Mouse (Mus musculus): ENCODE data around the gene Rhoa. TPM values are rescaled to one million over a fixed set of nuclear protein-coding genes. Genes with fewer than 3 reads are reported as not detected.

The Rhoa gene
- polyA plus RNA-seq (2012; rRNA removed), result 148 and 178 TPM in 2 replicates

DNA sequence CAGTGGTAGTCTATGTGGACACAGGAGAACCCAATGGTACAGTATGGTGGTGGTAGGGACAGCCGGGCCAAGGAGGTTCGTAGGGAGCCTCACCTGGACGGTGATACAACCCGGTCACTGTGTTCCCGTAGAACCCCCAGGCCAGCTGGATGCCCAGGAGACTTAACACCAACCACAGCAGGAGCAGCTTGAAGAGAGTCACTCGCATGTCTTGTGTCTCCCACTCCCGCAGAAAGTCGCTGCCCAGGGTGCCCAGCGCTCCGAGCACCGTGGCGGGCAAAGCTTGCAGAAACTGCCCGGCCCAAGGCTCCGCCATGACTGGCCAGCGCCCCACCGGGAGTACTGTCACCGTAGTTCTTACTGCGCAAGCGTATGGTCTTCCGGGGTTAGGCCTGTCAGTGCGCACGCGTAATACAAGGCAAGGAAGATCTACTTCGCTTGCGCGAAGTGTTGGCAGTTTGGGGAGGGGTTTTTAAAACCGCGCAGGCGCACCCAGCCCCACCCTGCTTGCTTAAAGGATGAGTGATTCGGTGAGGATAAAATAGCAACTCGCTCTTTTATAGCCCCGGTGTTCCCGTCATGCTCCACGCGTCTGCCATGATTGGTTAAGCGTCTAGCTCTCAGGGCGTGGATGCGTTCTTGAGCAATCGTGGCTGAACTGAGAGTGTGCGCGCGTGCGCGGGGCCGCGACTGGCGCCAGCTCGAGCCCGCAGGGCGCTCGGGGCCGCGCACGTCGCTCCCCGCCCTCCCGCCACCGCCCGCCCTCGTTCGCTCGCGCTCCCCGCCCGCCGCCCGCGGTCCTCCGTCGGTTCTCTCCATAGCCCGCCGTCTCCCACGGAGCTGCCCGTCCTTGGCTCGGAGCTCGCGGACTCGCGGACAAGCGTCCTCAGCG, at the start of gene Rhoa, which contains the start of gene Tcta:
Rhoa (plus strand) TSS at position 501 of the 892 bp plus-strand sequence.
Tcta (minus strand) TSS at position 532 of the 892 bp plus-strand sequence.
- no peaks in the 10 kb centered on the region for H3K27me3 ChIP-seq (ENCODE audit: control insufficient read depth, insufficient read depth, low read length)
- H3K4me3 ChIP-seq (ENCODE audit: control insufficient read depth, insufficient read depth, low read length), result peak within 1 kb of the TSS; percentile 95
- DNase-seq, result peak; percentile 98
- WGBS, result under 1% methylated on average over 81 of the region's 81 CpGs
- TF ChIP-seq CTCF (IDR thresholded peaks at IDR 0.05; ENCODE audit: borderline replicate concordance, control insufficient read depth, extremely low read depth, insufficient read depth, low read length, poor library complexity) (peak; percentile 44; the same call in 1 of the 2 replicates), POLR2A (IDR thresholded peaks at IDR 0.05; ENCODE audit: control insufficient read depth, extremely low read depth, insufficient read depth, low read length, poor library complexity) (peak; percentile 92)
- peaks cover 9% of the 10 kb centered on the region for H3K4me1 ChIP-seq (replicated peaks; ENCODE audit: control insufficient read depth, insufficient read depth, low read length)
- no peaks in the 10 kb centered on the region for H3K36me3 ChIP-seq (ENCODE audit: control insufficient read depth, insufficient read depth, low read length)
- peak within 1 kb of the TSS; percentile 95 for H3K27ac ChIP-seq (ENCODE audit: control insufficient read depth, insufficient read depth, low read length)

DNA sequence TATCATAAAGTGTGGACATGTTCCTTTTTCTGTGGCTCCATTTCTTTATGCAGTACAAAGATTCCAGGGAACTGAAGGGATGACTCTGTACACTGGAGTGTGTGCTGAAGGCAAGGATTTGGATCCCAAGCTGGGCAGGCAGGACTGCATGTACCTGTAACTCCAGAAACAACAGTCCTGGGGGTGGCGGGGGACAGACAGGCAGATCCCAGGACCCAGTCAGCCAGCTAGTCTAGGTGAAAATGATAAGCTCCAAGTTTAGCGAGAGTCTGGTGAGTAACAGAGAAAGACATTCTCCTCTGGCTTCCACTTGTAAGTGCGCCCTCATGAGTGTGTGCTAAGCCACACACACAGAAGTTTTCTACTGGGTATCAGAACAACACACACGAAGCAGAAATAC, 45.4 kb upstream of the Rhoa start:
- H3K4me1 ChIP-seq (replicated peaks; ENCODE audit: control insufficient read depth, insufficient read depth, low read length), result peaks cover 7% of the 10 kb centered on the region; the same call in 1 of the 2 replicates
- WGBS, result 87% methylated on average over 4 of the region's 4 CpGs
- H3K4me3 ChIP-seq (ENCODE audit: control insufficient read depth, insufficient read depth, low read length), result no peak overlapping the region
- H3K27ac ChIP-seq (ENCODE audit: control insufficient read depth, insufficient read depth, low read length), result no peak overlapping the region
- no peak for DNase-seq
- H3K27me3 ChIP-seq (ENCODE audit: control insufficient read depth, insufficient read depth, low read length), result no peaks in the 10 kb centered on the region
- TF ChIP-seq CTCF (IDR thresholded peaks at IDR 0.05; ENCODE audit: borderline replicate concordance, control insufficient read depth, extremely low read depth, insufficient read depth, low read length, poor library complexity) (no peak), POLR2A (IDR thresholded peaks at IDR 0.05; ENCODE audit: control insufficient read depth, extremely low read depth, insufficient read depth, low read length, poor library complexity) (no peak)
- no peaks in the 10 kb centered on the region for H3K36me3 ChIP-seq (ENCODE audit: control insufficient read depth, insufficient read depth, low read length)

DNA sequence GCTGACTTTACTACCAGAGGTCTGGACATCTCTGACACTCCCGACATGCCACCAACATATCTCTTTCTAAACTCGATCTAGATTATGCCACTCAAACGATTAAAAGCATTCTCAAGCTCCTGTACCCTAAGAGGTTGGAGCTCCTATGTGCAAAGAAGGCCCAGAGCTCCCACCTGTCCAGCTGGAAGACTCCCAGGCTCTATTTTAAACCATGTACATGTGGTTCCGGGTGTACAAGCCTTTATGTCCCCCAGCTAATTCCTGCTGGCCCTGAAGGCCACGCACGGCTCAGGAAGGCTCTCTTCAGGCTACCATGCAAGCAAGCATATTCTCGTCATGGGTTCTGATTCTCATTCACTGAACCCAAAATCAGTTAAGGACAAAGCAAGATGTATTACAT, 44.1 kb upstream of the Rhoa start:
- H3K27ac ChIP-seq (ENCODE audit: control insufficient read depth, insufficient read depth, low read length), result no peak overlapping the region
- peaks cover 10% of the 10 kb centered on the region for H3K4me1 ChIP-seq (replicated peaks; ENCODE audit: control insufficient read depth, insufficient read depth, low read length)
- H3K4me3 ChIP-seq (ENCODE audit: control insufficient read depth, insufficient read depth, low read length), result no peak overlapping the region
- WGBS, result 94% methylated on average over 7 of the region's 7 CpGs
- TF ChIP-seq CTCF (IDR thresholded peaks at IDR 0.05; ENCODE audit: borderline replicate concordance, control insufficient read depth, extremely low read depth, insufficient read depth, low read length, poor library complexity) (no peak), POLR2A (IDR thresholded peaks at IDR 0.05; ENCODE audit: control insufficient read depth, extremely low read depth, insufficient read depth, low read length, poor library complexity) (no peak)
- no peak for DNase-seq
- H3K27me3 ChIP-seq (ENCODE audit: control insufficient read depth, insufficient read depth, low read length), result no peaks in the 10 kb centered on the region
- H3K36me3 ChIP-seq (ENCODE audit: control insufficient read depth, insufficient read depth, low read length), result no peaks in the 10 kb centered on the region

DNA sequence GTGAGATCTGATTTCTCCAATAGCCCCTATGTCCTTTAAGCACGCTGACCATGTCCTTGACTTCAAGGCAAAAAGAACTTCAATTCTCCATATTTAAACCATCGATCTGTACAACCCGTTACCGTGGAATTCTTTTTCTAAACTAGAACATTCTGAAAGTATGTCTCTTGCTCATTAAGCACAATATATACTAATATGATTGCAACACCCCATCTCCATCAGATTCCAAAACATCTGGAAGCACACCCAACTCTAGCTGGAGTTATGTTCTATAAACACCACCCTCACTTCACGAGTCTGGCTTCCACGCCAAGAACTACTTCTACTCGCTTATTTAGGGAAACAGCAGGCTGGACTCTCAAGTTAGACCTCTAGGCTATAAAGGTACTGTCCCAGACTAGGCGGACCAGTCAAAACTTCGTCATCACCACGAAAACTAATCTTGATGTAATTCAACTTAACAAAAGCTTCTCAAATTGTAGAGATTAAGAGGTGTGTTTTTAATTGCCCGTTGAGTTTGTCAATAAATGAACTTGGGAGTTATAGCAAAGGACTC, 43.4 kb upstream of the Rhoa start:
- H3K27me3 ChIP-seq (ENCODE audit: control insufficient read depth, insufficient read depth, low read length), result no peaks in the 10 kb centered on the region
- TF ChIP-seq CTCF (IDR thresholded peaks at IDR 0.05; ENCODE audit: borderline replicate concordance, control insufficient read depth, extremely low read depth, insufficient read depth, low read length, poor library complexity), result no peak
- TF ChIP-seq POLR2A (IDR thresholded peaks at IDR 0.05; ENCODE audit: control insufficient read depth, extremely low read depth, insufficient read depth, low read length, poor library complexity), result no peak
- no peak overlapping the region; the same call in 1 of the 2 replicates for H3K4me3 ChIP-seq (ENCODE audit: control insufficient read depth, insufficient read depth, low read length)
- no peaks in the 10 kb centered on the region for H3K36me3 ChIP-seq (ENCODE audit: control insufficient read depth, insufficient read depth, low read length)
- no peak overlapping the region for H3K27ac ChIP-seq (ENCODE audit: control insufficient read depth, insufficient read depth, low read length)
- peaks cover 10% of the 10 kb centered on the region for H3K4me1 ChIP-seq (replicated peaks; ENCODE audit: control insufficient read depth, insufficient read depth, low read length)
- 73% methylated on average over 11 of the region's 11 CpGs for WGBS
- DNase-seq, result no peak

DNA sequence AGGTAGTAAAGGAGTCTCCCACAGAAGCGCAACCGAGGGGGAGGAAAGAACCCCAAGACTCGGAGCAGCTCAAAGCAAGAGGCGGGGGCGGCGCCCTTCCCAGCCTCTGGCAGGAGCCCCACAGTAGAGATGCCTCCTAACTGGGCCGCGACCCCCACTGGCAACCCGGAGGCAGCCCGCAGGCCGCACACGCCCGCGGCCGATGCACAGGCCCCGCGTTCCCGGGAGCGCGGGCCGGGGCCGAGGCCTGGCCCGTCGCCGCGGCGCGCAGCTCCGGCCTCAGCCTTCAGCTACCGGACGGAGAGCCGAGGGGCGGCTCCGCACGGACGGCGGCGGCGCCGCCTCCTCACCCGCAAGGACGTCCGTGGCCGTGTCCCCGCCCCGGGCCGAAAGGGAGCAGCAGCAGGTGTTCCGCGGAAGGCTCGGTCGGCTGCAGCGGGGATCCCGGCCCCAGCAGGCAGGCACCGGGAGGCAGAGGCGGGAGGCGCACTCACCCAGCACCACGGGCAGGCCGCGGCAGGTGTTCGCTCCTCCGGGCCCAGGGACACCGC, 42.7 kb upstream of the Rhoa start:
- H3K4me1 ChIP-seq (replicated peaks; ENCODE audit: control insufficient read depth, insufficient read depth, low read length), result peaks cover 10% of the 10 kb centered on the region
- under 1% methylated on average over 61 of the region's 62 CpGs for WGBS

DNA sequence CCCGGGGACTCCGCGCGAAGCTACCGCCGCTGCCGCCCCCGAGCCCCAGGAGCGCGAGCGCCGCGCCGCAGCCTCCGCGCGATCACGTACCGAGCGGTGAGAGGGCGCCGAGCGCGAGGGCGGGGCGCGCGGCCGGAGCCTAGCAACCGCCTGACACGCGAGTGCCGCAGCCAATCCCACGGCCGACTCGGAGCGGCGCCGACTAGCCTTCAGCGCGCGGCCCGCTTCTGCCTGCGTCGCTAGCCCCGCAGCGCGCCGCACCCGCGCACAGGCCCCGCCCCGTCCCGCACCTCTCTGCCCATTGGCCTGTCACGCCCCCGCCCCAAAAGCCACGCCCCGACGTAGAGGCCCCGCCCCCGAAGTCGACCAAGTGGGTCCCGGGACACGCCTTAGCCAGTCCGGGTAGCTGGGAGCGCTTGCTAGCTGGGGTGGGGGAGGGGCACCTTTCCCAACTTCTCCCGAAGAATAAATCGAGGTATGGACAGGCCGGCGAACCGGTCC, 42.2 kb upstream of the Rhoa start, which contains the start of gene Dag1:
Dag1 (minus strand) TSS at position 269 of the 501 bp plus-strand sequence.
- peak; percentile 95 for DNase-seq
- Histone ChIP-seq H3K27me3 (ENCODE audit: control insufficient read depth, insufficient read depth, low read length) (no peaks in the 10 kb centered on the region), H3K27ac (ENCODE audit: control insufficient read depth, insufficient read depth, low read length) (peak within 1 kb of the TSS; percentile 11; the same call in 1 of the 2 replicates), H3K4me3 (ENCODE audit: control insufficient read depth, insufficient read depth, low read length) (peak within 1 kb of the TSS; percentile 64), H3K4me1 (replicated peaks; ENCODE audit: control insufficient read depth, insufficient read depth, low read length) (peaks cover 10% of the 10 kb centered on the region), H3K36me3 (ENCODE audit: control insufficient read depth, insufficient read depth, low read length) (no peaks in the 10 kb centered on the region)
- WGBS, result under 1% methylated on average over 71 of the region's 71 CpGs
- TF ChIP-seq POLR2A (IDR thresholded peaks at IDR 0.05; ENCODE audit: control insufficient read depth, extremely low read depth, insufficient read depth, low read length, poor library complexity) (no peak; the same call in 1 of the 2 replicates), CTCF (IDR thresholded peaks at IDR 0.05; ENCODE audit: borderline replicate concordance, control insufficient read depth, extremely low read depth, insufficient read depth, low read length, poor library complexity) (peak; percentile 44; the same call in 1 of the 2 replicates)

More for the DNA sequence above, 42.7 kb upstream of the Rhoa start:
- no peak for TF ChIP-seq CTCF (IDR thresholded peaks at IDR 0.05; ENCODE audit: borderline replicate concordance, control insufficient read depth, extremely low read depth, insufficient read depth, low read length, poor library complexity)
- TF ChIP-seq POLR2A (IDR thresholded peaks at IDR 0.05; ENCODE audit: control insufficient read depth, extremely low read depth, insufficient read depth, low read length, poor library complexity), result no peak
- H3K36me3 ChIP-seq (ENCODE audit: control insufficient read depth, insufficient read depth, low read length), result no peaks in the 10 kb centered on the region
- H3K4me3 ChIP-seq (ENCODE audit: control insufficient read depth, insufficient read depth, low read length), result peak overlapping the region; percentile 64
- peak; percentile 53 for DNase-seq
- H3K27ac ChIP-seq (ENCODE audit: control insufficient read depth, insufficient read depth, low read length), result no peak overlapping the region
- no peaks in the 10 kb centered on the region for H3K27me3 ChIP-seq (ENCODE audit: control insufficient read depth, insufficient read depth, low read length)

All from thymus, adult 2 months (tissue).